In the genomic region with DNA sequence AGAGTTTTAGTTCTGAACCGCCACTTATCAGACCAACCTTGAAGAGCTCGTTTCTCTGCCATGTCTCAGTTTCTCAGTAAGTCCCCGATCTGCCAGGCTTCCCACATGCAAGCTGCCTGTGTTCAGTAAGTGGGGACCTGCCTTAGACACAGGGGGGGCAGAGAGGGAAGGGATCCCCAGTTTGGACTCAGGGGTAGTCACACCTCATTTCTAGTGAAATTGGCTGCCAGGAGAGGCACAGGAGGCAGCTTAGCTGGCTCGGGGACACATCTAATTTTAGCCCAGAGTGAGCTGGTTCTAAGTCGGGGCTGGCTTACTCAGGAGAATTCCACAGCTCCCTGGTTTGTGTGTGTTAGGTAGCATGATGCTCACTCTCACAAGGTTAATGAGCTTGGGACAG, we compare ENCODE assay signal across 11 mouse cellular contexts. TPM values are rescaled to one million over a fixed set of nuclear protein-coding genes. Genes with fewer than 3 reads are reported as not detected.
A peak's percentile ranks its signal among the peaks of the same experiment; 100 is the strongest.
DNase-seq lines count a peak whose midpoint lies in the region; ATAC-seq and TF ChIP-seq lines count a peak whose summit lies in the region.
"Had no signal": no experiment of that assay in that cellular context is flagged by ENCODE, and none has a peak within 500 bp of the region (broad histone marks: within the 10 kb centered on the region; RNA-seq: fewer than 3 reads in every experiment).

No protein-coding gene starts in this region.

- H3K4me1 ChIP-seq in forebrain, postnatal 0 days (ENCODE audit: insufficient read depth) = no peaks in the 10 kb centered on the region
- no peaks in the 10 kb centered on the region for H3K4me1 ChIP-seq in forebrain, embryonic 16.5 days (replicated peaks; ENCODE audit: control insufficient read depth, insufficient read depth, low read length)
- no peaks in the 10 kb centered on the region for H3K4me1 ChIP-seq in midbrain, embryonic 11.5 days (ENCODE audit: control insufficient read depth, insufficient read depth, low read length)
- no peaks in the 10 kb centered on the region for H3K4me1 ChIP-seq in midbrain, embryonic 15.5 days
- H3K4me1 ChIP-seq in heart, postnatal 0 days (ENCODE audit: control insufficient read depth, insufficient read depth) = peaks cover 18% of the 10 kb centered on the region

- H3K36me3 ChIP-seq in forebrain, postnatal 0 days (ENCODE audit: insufficient read depth) = no peaks in the 10 kb centered on the region
- no peaks in the 10 kb centered on the region for H3K36me3 ChIP-seq in forebrain, embryonic 16.5 days (ENCODE audit: control insufficient read depth, insufficient read depth)
- H3K36me3 ChIP-seq in midbrain, embryonic 11.5 days (ENCODE audit: control insufficient read depth, insufficient read depth, low read length) = no peaks in the 10 kb centered on the region
- no peaks in the 10 kb centered on the region for H3K36me3 ChIP-seq in midbrain, embryonic 15.5 days (replicated peaks)
- H3K36me3 ChIP-seq in heart, postnatal 0 days (replicated peaks; ENCODE audit: control insufficient read depth, insufficient read depth, low read length) = no peaks in the 10 kb centered on the region

- H3K27ac ChIP-seq in forebrain, postnatal 0 days (ENCODE audit: low read depth, low read length) = no peak overlapping the region
- H3K27ac ChIP-seq in forebrain, embryonic 16.5 days (ENCODE audit: low read length) = no peak overlapping the region
- H3K27ac ChIP-seq in midbrain, embryonic 11.5 days (ENCODE audit: low read depth, low read length) = no peak overlapping the region
- H3K27ac ChIP-seq in midbrain, embryonic 15.5 days = no peak overlapping the region
- H3K27ac ChIP-seq in heart, postnatal 0 days (ENCODE audit: low read depth) = peak overlapping the region; percentile 69

- H3K27me3 ChIP-seq in forebrain, postnatal 0 days (ENCODE audit: insufficient read depth, low read length) = no peaks in the 10 kb centered on the region
- no peaks in the 10 kb centered on the region for H3K27me3 ChIP-seq in forebrain, embryonic 16.5 days (replicated peaks; ENCODE audit: control insufficient read depth, insufficient read depth, low read length)
- H3K27me3 ChIP-seq in midbrain, embryonic 11.5 days (ENCODE audit: control insufficient read depth, insufficient read depth, low read length) = no peaks in the 10 kb centered on the region
- H3K27me3 ChIP-seq in midbrain, embryonic 15.5 days (replicated peaks) = no peaks in the 10 kb centered on the region
- no peaks in the 10 kb centered on the region for H3K27me3 ChIP-seq in heart, postnatal 0 days (ENCODE audit: control insufficient read depth, insufficient read depth, low read length)

- no peak overlapping the region for H3K9ac ChIP-seq in forebrain, postnatal 0 days
- H3K9ac ChIP-seq in forebrain, embryonic 16.5 days (replicated peaks; ENCODE audit: low read depth, low read length) = no peak overlapping the region
- no peak overlapping the region for H3K9ac ChIP-seq in midbrain, embryonic 11.5 days (ENCODE audit: low read length)
- no peak overlapping the region for H3K9ac ChIP-seq in midbrain, embryonic 15.5 days
- no peak overlapping the region for H3K9ac ChIP-seq in heart, postnatal 0 days (replicated peaks; ENCODE audit: low read depth, low read length)

- no peak for TF ChIP-seq CTCF in forebrain, postnatal 0 days (IDR thresholded peaks at IDR 0.05; ENCODE audit: low read depth)
- no peak for TF ChIP-seq CTCF in heart, postnatal 0 days (IDR thresholded peaks at IDR 0.05; ENCODE audit: low read depth)

- 73% methylated on average over 5 of the region's 5 CpGs for WGBS in forebrain, postnatal 0 days
- 74% methylated on average over 5 of the region's 5 CpGs for WGBS in forebrain, embryonic 16.5 days
- 85% methylated on average over 5 of the region's 5 CpGs for WGBS in midbrain, embryonic 11.5 days
- WGBS in midbrain, embryonic 15.5 days = 76% methylated on average over 5 of the region's 5 CpGs
- WGBS in heart, postnatal 0 days = 9% methylated on average over 5 of the region's 5 CpGs

- no peak for DNase-seq in forebrain, postnatal 0 days
- DNase-seq in midbrain, embryonic 11.5 days (ENCODE audit: low spot score, missing footprints) = peak; percentile 60
- peak; percentile 67 for DNase-seq in heart, postnatal 0 days (ENCODE audit: low spot score)
- DNase-seq in right cerebral cortex, postnatal 25 days = peak; percentile 60
- no peak for DNase-seq in B cell, adult 2 months
- DNase-seq in kidney, postnatal 14 days = no peak
- DNase-seq: gastrocnemius, postnatal 36 days; kidney, postnatal 10 days; lung, adult 2 months had no signal

- no peak overlapping the region for H3K4me2 ChIP-seq in forebrain, postnatal 0 days (ENCODE audit: low read depth)
- no peak overlapping the region for H3K4me2 ChIP-seq in forebrain, embryonic 16.5 days (ENCODE audit: low read length)
- H3K4me2 ChIP-seq in midbrain, embryonic 11.5 days = no peak overlapping the region
- no peak overlapping the region for H3K4me2 ChIP-seq in midbrain, embryonic 15.5 days
- H3K4me2 ChIP-seq in heart, postnatal 0 days (ENCODE audit: low read depth, low read length) = peak overlapping the region; percentile 27

- ATAC-seq in forebrain, postnatal 0 days = peak; percentile 12; the same call in 1 of the 2 replicates
- ATAC-seq in forebrain, embryonic 16.5 days = no peak
- ATAC-seq in midbrain, embryonic 11.5 days (ENCODE audit: low FRiP score) = no peak
- ATAC-seq in midbrain, embryonic 15.5 days (replicated peaks) = no peak
- ATAC-seq in heart, postnatal 0 days (ENCODE audit: insufficient read depth, low read depth) = peak; percentile 61; the same call in 1 of the 2 replicates

- no peak overlapping the region for H3K4me3 ChIP-seq in forebrain, postnatal 0 days (ENCODE audit: low read depth, low read length)
- no peak overlapping the region for H3K4me3 ChIP-seq in forebrain, embryonic 16.5 days (replicated peaks; ENCODE audit: low read length)
- no peak overlapping the region for H3K4me3 ChIP-seq in midbrain, embryonic 11.5 days (ENCODE audit: low read depth, low read length)
- no peak overlapping the region for H3K4me3 ChIP-seq in midbrain, embryonic 15.5 days
- H3K4me3 ChIP-seq in heart, postnatal 0 days (ENCODE audit: low read depth, low read length) = no peak overlapping the region

- TF ChIP-seq EP300 in heart, postnatal 0 days (IDR thresholded peaks at IDR 0.05; ENCODE audit: low read depth) = no peak

- H3K9me3 ChIP-seq in forebrain, postnatal 0 days (ENCODE audit: low read length) = no peaks in the 10 kb centered on the region
- H3K9me3 ChIP-seq in forebrain, embryonic 16.5 days (ENCODE audit: control insufficient read depth, low read length) = no peaks in the 10 kb centered on the region
- H3K9me3 ChIP-seq in midbrain, embryonic 11.5 days (ENCODE audit: control insufficient read depth, low read length) = no peaks in the 10 kb centered on the region
- no peaks in the 10 kb centered on the region for H3K9me3 ChIP-seq in midbrain, embryonic 15.5 days
- H3K9me3 ChIP-seq in heart, postnatal 0 days (replicated peaks; ENCODE audit: control insufficient read depth, low read length) = no peaks in the 10 kb centered on the region

RNA-seq across cellular contexts. Expression of a gene that starts 38.3 kb away (rescaled TPM):
- total RNA-seq in forebrain, postnatal 0 days (2014; rRNA removed) = 11.9 and 16.8 TPM in 2 replicates
- polyA plus RNA-seq in forebrain, postnatal 0 days (2015; fragmentation: Nextera tagmentation; extraction: Ambion mirVana) = 9.3 and 12.5 TPM in 2 replicates
- 14.4 and 17.8 TPM in 2 replicates for polyA plus RNA-seq in forebrain, embryonic 16.5 days (2015; fragmentation: Nextera tagmentation; extraction: Ambion mirVana)
- polyA plus RNA-seq in midbrain, embryonic 11.5 days (2014; fragmentation: Nextera tagmentation; extraction: Ambion mirVana) = 20.0 and 24.2 TPM in 2 replicates
- polyA plus RNA-seq in midbrain, embryonic 15.5 days (2015; fragmentation: Nextera tagmentation; extraction: Ambion mirVana) = 11.4 and 13.9 TPM in 2 replicates
- total RNA-seq in heart, postnatal 0 days (2014; rRNA removed; ENCODE audit: low replicate concordance) = 12.0 and 31.2 TPM in 2 replicates
- 3.3 and 3.9 TPM in 2 replicates for polyA plus RNA-seq in heart, postnatal 0 days (2015; fragmentation: Nextera tagmentation; extraction: Ambion mirVana)

Comparison
In these comparisons a context has a peak if more than half of its experiments do, and no peak if none do; other contexts are left out.
1. ATAC-seq: peak in forebrain, postnatal 0 days (single experiment) and heart, postnatal 0 days (single experiment); none in forebrain, embryonic 16.5 days (single experiment), midbrain, embryonic 11.5 days (single experiment) and midbrain, embryonic 15.5 days (single experiment).
2. DNase-seq: peak in midbrain, embryonic 11.5 days (single experiment), heart, postnatal 0 days (single experiment) and right cerebral cortex, postnatal 25 days (single experiment); none in forebrain, postnatal 0 days (single experiment), B cell, adult 2 months (0 of 2) and kidney, postnatal 14 days (single experiment).